Mouse (Mus musculus) midbrain, embryonic 14.5 days (tissue): ENCODE results near the gene Pla2g2c. TPM values are rescaled to one million over a fixed set of nuclear protein-coding genes. Genes with fewer than 3 reads are reported as not detected.

ENCODE experiments used
- ATAC-seq: fragments of 200-750 bp; cut with Nextera tagmentation; 2 replicates; pipeline ENCODE4 v1.8.0; 2017; ENCODE audit warnings: moderate number of reproducible peaks, moderate library complexity; ENCODE audit not compliant: low FRiP score, low TSS enrichment
- DNase-seq: peaks from one replicate; pipeline ENCODE4 v3.0.0-alpha.2; 2015
- H3K27ac ChIP-seq: fragments of 300-500 bp; sonication (generic); replicated peaks from 2 replicates; pipeline ENCODE4 v1.5.1; 2014; ENCODE audit warnings: mild to moderate bottlenecking, low read depth, low read length, moderate library complexity
- H3K27me3 ChIP-seq: fragments of 300-500 bp; sonication (generic); 2 replicates; pipeline ENCODE4 v1.6.1; 2014; ENCODE audit warnings: low read length, control low read depth, mixed read lengths; ENCODE audit not compliant: control insufficient read depth, insufficient read depth
- H3K36me3 ChIP-seq: fragments of 300-500 bp; sonication (generic); 2 replicates; pipeline ENCODE4 v1.6.1; 2014; ENCODE audit warnings: low read length, control low read depth; ENCODE audit not compliant: control insufficient read depth, insufficient read depth
- H3K4me1 ChIP-seq: fragments of 300-500 bp; sonication (generic); 2 replicates; pipeline ENCODE4 v1.6.1; 2014; ENCODE audit warnings: mild to moderate bottlenecking, antibody characterized with exemption, low read length, control low read depth; ENCODE audit not compliant: control insufficient read depth, insufficient read depth
- H3K4me2 ChIP-seq: fragments of 300-500 bp; sonication (generic); 2 replicates; pipeline ENCODE4 v1.6.1; 2014; ENCODE audit warnings: mild to moderate bottlenecking, low read length, moderate library complexity
- H3K4me3 ChIP-seq: fragments of 300-500 bp; sonication (generic); replicated peaks from 2 replicates; pipeline ENCODE4 v1.5.1; 2014; ENCODE audit warnings: low read depth, low read length
- H3K9ac ChIP-seq: fragments of 300-500 bp; sonication (generic); replicated peaks from 2 replicates; pipeline ENCODE4 v1.6.1; 2014; ENCODE audit warnings: mild to moderate bottlenecking, low read length, moderate library complexity
- H3K9me3 ChIP-seq: fragments of 300-500 bp; sonication (generic); 2 replicates; pipeline ENCODE4 v1.6.1; 2016; ENCODE audit warnings: low read length, control low read depth, mixed read lengths; ENCODE audit not compliant: control insufficient read depth
- WGBS: fragments of 180-500 bp; shearing (Covaris S2); extraction: QIAGEN DNeasy Blood & Tissue Kit; methylation state at CpG from one replicate; pipeline ENCODE4 v1.1.7; 2014; 5-methylcytosine and 5-hydroxymethylcytosine counted together
- polyA plus RNA-seq: library from polyadenylated mRNA; unstranded; fragments of >200 nt; fragmentation: Nextera tagmentation; extraction: Ambion mirVana; gene quantifications from 2 replicates; pipeline ENCODE4 v1.2.1, GENCODE M21; 2014

Gene Pla2g2c
- polyA plus RNA-seq, 1 experiment from 2014 or later, result 0.83 TPM

GRCm38 (mm10) chr4:138748369-138749072 lies 23.9 kb downstream of the Pla2g2c start:
- no peak overlapping the region for H3K4me2 ChIP-seq
- H3K4me3 ChIP-seq, result no peak overlapping the region
- H3K9ac ChIP-seq, result no peak overlapping the region
- H3K4me1 ChIP-seq, result no peaks in the 10 kb centered on the region
- H3K9me3 ChIP-seq, result no peaks in the 10 kb centered on the region
- ATAC-seq, result peak; percentile 43; the same call in 1 of the 2 replicates
- no peaks in the 10 kb centered on the region for H3K36me3 ChIP-seq
- H3K27ac ChIP-seq, result no peak overlapping the region
- DNase-seq, result peak; percentile 83
- H3K27me3 ChIP-seq, result no peaks in the 10 kb centered on the region
- 54% methylated on average over 8 of the region's 8 CpGs for WGBS

DNA sequence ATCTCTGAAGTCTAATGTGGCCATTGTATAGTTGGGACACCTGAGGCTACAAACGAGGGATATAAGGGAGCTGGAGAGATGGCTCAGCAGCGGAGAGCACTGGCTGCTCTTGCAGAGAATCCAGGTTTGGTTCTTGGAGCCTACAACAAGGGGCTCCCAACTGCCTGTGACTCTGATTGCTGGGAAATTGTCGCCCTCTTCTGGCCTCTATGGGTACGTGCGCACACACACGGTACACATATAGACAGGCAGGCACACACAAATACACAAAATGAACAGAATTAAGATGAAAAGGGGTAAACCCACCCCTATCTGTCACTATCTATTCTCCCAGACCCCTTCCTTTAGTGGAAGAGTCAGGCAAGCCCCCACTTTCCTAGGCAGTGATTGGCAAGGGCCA lies 28.0 kb downstream of the Pla2g2c start:
- H3K27ac ChIP-seq, result no peak overlapping the region
- H3K36me3 ChIP-seq, result no peaks in the 10 kb centered on the region
- H3K27me3 ChIP-seq, result no peaks in the 10 kb centered on the region
- WGBS, result 93% methylated on average over 6 of the region's 6 CpGs
- H3K4me1 ChIP-seq, result no peaks in the 10 kb centered on the region
- ATAC-seq (no peak), DNase-seq (no peak)
- no peaks in the 10 kb centered on the region for H3K9me3 ChIP-seq
- no peak overlapping the region for H3K9ac ChIP-seq
- no peak overlapping the region for H3K4me2 ChIP-seq
- no peak overlapping the region for H3K4me3 ChIP-seq

- DNase-seq, result no peak
- H3K27ac ChIP-seq, result no peak overlapping the region
- H3K9me3 ChIP-seq, result no peaks in the 10 kb centered on the region
- H3K4me3 ChIP-seq, result no peak overlapping the region
- H3K27me3 ChIP-seq, result no peaks in the 10 kb centered on the region
- no peak overlapping the region for H3K4me2 ChIP-seq
- H3K4me1 ChIP-seq, result no peaks in the 10 kb centered on the region
- no peaks in the 10 kb centered on the region for H3K36me3 ChIP-seq
- H3K9ac ChIP-seq, result no peak overlapping the region
- ATAC-seq, result no peak
- WGBS, result 84% methylated on average over 3 of the region's 3 CpGs
Observed at GRCm38 (mm10) chr4:138753608-138754007, 29.0 kb downstream of the Pla2g2c start.

DNA sequence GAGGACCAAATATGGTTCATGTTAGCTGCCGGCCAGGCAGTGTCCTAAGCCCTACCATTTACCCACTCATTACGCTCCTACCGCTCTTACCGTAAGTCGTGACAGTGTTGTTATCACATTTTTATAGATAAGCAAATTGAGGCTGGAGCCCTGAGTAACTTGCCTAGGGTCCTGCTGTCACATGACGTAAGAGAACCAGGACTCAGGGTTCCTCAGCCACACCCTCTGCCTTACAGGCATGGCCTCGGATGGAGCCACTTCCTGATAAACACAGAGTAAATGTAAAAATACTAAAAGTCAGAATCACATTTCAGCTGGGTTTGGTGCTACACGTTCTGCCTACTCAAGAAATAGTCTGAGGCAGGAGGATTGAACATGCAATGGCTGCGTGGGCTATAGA lies 29.8 kb downstream of the Pla2g2c start:
- no peaks in the 10 kb centered on the region for H3K27me3 ChIP-seq
- WGBS, result 91% methylated on average over 9 of the region's 9 CpGs
- no peaks in the 10 kb centered on the region for H3K36me3 ChIP-seq
- no peak overlapping the region for H3K4me2 ChIP-seq
- H3K4me3 ChIP-seq, result no peak overlapping the region
- H3K27ac ChIP-seq, result no peak overlapping the region
- DNase-seq (no peak), ATAC-seq (no peak)
- no peaks in the 10 kb centered on the region for H3K4me1 ChIP-seq
- no peak overlapping the region for H3K9ac ChIP-seq
- H3K9me3 ChIP-seq, result no peaks in the 10 kb centered on the region

- Histone ChIP-seq H3K9ac (no peak overlapping the region; the same call in 1 of the 2 replicates), H3K4me2 (no peak overlapping the region), H3K27me3 (no peaks in the 10 kb centered on the region), H3K27ac (0 out of 2 replicates have a peak overlapping the region, but pooled peaks have one; percentile 5), H3K4me3 (no peak overlapping the region), H3K36me3 (no peaks in the 10 kb centered on the region), H3K4me1 (no peaks in the 10 kb centered on the region), H3K9me3 (no peaks in the 10 kb centered on the region)
- DNase-seq, result peak; percentile 23
- ATAC-seq, result no peak
- WGBS, result 43% methylated on average over 4 of the region's 4 CpGs
Observed at GRCm38 (mm10) chr4:138755439-138755838, 30.8 kb downstream of the Pla2g2c start.

DNA sequence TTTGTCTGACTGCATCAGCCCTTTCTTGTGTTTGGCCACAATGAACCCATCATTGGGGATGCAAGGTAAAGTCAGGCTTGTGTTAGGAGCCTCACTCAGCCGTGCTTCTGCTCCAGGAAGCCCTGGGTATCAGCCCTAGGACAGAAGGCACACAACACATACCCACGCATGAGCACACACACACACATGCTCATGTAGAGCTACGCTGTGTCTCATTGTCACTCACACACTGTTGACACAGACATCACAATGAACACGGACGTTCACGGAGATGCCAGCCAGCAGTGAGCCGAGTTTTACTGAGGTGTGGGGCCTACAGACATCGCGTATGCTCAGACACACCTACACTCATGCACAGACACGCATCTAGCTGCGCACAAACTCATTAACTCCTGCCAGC lies 31.4 kb downstream of the Pla2g2c start:
- Histone ChIP-seq H3K4me2 (no peak overlapping the region), H3K27ac (no peak overlapping the region), H3K27me3 (no peaks in the 10 kb centered on the region), H3K4me3 (no peak overlapping the region), H3K9ac (no peak overlapping the region; the same call in 1 of the 2 replicates), H3K36me3 (no peaks in the 10 kb centered on the region), H3K4me1 (no peaks in the 10 kb centered on the region), H3K9me3 (no peaks in the 10 kb centered on the region)
- WGBS, result 78% methylated on average over 11 of the region's 11 CpGs
- no peak for ATAC-seq
- DNase-seq, result peak; percentile 12

DNA sequence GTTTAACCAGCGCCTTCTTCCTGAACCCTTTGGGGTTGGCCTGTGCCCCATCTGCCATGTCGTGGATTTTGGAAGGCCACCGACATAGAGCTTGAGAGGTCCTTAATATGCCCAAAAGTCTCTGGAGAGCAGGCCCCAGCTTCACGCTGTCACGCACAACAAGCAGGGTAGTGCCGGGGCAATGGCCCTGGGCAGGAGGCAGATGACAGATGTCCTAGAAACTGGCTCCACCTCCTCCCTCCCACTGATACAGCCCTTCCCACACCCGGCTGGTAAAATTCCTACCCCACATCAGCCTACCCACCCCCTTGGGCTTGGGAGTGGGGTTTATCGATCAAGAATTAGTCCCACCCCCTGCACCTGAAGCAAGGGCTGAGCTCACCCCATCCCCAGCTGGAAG lies 32.8 kb downstream of the Pla2g2c start, which contains the start of gene Pla2g2f:
TSS of gene Pla2g2f (minus strand) at position 211 of the 400 bp plus-strand sequence.
- H3K27ac ChIP-seq, result no peak within 1 kb of the TSS
- ATAC-seq (no peak), DNase-seq (no peak)
- H3K36me3 ChIP-seq, result no peaks in the 10 kb centered on the region
- H3K4me1 ChIP-seq, result no peaks in the 10 kb centered on the region
- no peaks in the 10 kb centered on the region for H3K9me3 ChIP-seq
- no peak within 1 kb of the TSS for H3K9ac ChIP-seq
- H3K4me2 ChIP-seq, result no peak within 1 kb of the TSS
- H3K27me3 ChIP-seq, result no peaks in the 10 kb centered on the region
- 51% methylated on average over 8 of the region's 8 CpGs for WGBS
- no peak within 1 kb of the TSS for H3K4me3 ChIP-seq

GRCm38 (mm10) chr4:138762266-138762665 lies 37.7 kb downstream of the Pla2g2c start:
- H3K27me3 ChIP-seq, result no peaks in the 10 kb centered on the region
- H3K9me3 ChIP-seq, result no peaks in the 10 kb centered on the region
- DNase-seq (no peak), ATAC-seq (no peak)
- no peaks in the 10 kb centered on the region for H3K36me3 ChIP-seq
- no peak overlapping the region for H3K4me2 ChIP-seq
- no peaks in the 10 kb centered on the region for H3K4me1 ChIP-seq
- 88% methylated on average over 9 of the region's 9 CpGs for WGBS
- no peak overlapping the region for H3K4me3 ChIP-seq
- H3K9ac ChIP-seq, result no peak overlapping the region
- H3K27ac ChIP-seq, result no peak overlapping the region

DNA sequence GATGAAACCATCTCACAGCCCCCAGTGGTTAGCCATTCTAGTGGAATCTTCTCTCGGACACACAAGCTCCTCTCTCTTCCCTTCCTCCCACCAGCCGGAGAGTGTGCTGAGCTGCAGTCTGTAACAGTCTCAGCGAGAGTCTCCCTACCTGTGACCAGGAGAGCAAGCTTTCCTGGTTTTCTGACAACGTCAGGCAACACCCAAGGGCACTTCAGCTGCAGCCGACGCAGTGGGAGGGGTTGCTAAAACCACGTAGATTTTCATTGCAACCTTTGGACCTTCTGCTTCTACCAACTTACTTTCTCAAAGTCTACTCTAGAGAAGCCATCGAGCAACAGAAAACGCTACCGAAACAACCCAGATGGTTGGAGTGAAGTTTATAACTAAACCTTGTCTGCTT lies 47.4 kb downstream of the Pla2g2c start:
- no peak for DNase-seq
- Histone ChIP-seq H3K9ac (no peak overlapping the region), H3K27me3 (no peaks in the 10 kb centered on the region), H3K4me1 (no peaks in the 10 kb centered on the region), H3K27ac (no peak overlapping the region), H3K4me2 (no peak overlapping the region), H3K4me3 (no peak overlapping the region), H3K36me3 (no peaks in the 10 kb centered on the region), H3K9me3 (no peaks in the 10 kb centered on the region)
- WGBS, result 88% methylated on average over 10 of the region's 10 CpGs
- ATAC-seq, result no peak
